Mouse (Mus musculus) Muller cell, postnatal 12 days (primary cell): ENCODE results near the gene Tspan7.
A peak's percentile ranks its signal among the peaks of the same experiment; 100 is the strongest.

ENCODE experiments used
- DNase-seq: peaks from one replicate; pipeline ENCODE4 v3.0.0-alpha.2; 2015; ENCODE audit errors: inconsistent ontology term

Gene Tspan7

GRCm38 (mm10) chrX:10549708-10550107, 64.8 kb downstream of the Tspan7 start:
- no peak for DNase-seq

GRCm38 (mm10) chrX:10556899-10557298, 71.9 kb downstream of the Tspan7 start:
- no peak for DNase-seq

GRCm38 (mm10) chrX:10557596-10557995, 72.6 kb downstream of the Tspan7 start:
- DNase-seq: peak; percentile 38

GRCm38 (mm10) chrX:10558625-10559024, 73.7 kb downstream of the Tspan7 start:
- no peak for DNase-seq

GRCm38 (mm10) chrX:10565811-10566210, 80.9 kb downstream of the Tspan7 start:
- no peak for DNase-seq

GRCm38 (mm10) chrX:10574523-10574922, 89.6 kb downstream of the Tspan7 start:
- peak; percentile 58 for DNase-seq

GRCm38 (mm10) chrX:10575406-10575805, 90.4 kb downstream of the Tspan7 start:
- no peak for DNase-seq

GRCm38 (mm10) chrX:10576349-10576748, 91.4 kb downstream of the Tspan7 start:
- DNase-seq: no peak

- DNase-seq: peak; percentile 24
These were observed 92.4 kb downstream of the Tspan7 start for GRCm38 (mm10) chrX:10577356-10577755.

- DNase-seq: no peak
These were observed 97.8 kb downstream of the Tspan7 start for GRCm38 (mm10) chrX:10582731-10583130.

- no peak for DNase-seq
These were observed 107.3 kb downstream of the Tspan7 start for GRCm38 (mm10) chrX:10592244-10592643.

GRCm38 (mm10) chrX:10593561-10593960, 108.6 kb downstream of the Tspan7 start:
- DNase-seq: no peak

GRCm38 (mm10) chrX:10617119-10617518, 132.2 kb downstream of the Tspan7 start:
- DNase-seq: no peak

- DNase-seq: no peak
These were observed 156.1 kb downstream of the Tspan7 start for GRCm38 (mm10) chrX:10641062-10641461.
